Mouse (Mus musculus) cerebellum, adult 2 months (tissue): Measurements from ENCODE around the gene Elmsan1.

Experiments
- CTCF ChIP-seq: fragments of 200-500 bp; IDR thresholded peaks from 2 replicates; pipeline ENCODE4 v1.5.1; 2011; ENCODE audit warnings: low read depth, mild to moderate bottlenecking, control low read depth, low read length, moderate library complexity, borderline replicate concordance; ENCODE audit not compliant: insufficient read depth
- POLR2A ChIP-seq: fragments of 200-500 bp; IDR thresholded peaks from 2 replicates; pipeline ENCODE4 v1.6.1; 2011; ENCODE audit warnings: low read length, control low read depth, borderline replicate concordance; ENCODE audit not compliant: insufficient read depth

DNA sequence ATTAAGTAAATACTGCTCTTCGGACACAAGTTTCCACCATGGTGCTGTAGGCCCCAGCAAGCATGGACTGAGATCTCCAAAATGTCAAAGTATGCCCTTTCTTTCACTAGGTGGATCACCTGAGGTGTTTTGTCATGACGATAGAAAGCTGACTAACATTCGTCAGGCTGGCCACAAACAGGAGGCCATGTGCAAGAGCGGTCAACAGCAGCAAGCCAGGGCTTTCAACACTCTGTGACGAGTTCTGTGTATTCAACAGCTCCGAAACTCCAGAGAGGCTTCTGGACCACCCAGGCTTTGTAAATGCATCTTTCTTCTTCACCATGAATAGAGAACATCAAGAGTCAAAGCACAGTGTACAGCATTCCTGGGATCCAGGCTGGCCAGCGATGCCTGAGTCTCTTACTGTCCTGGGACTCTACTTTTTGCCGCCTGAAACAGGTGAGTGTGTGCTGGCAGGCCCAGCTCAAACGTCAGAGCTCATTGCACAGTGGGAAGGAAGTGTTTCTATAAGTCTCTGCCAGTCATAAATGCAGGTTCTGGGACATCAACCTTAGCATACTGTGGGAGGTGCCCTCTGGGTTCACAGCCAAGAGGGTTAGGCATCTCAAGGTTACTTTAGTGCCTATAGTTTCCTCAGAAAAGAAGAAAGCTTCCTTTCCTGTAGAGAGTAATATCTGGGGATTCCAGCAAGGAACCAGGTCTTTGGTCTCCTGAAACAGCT, 7.6 kb upstream of the Elmsan1 start:
- TF ChIP-seq CTCF (no peak), POLR2A (no peak)
